Mouse (Mus musculus): ENCODE data around the gene Nup54. TPM values are rescaled to one million over a fixed set of nuclear protein-coding genes. Genes with fewer than 3 reads are reported as not detected.

Nup54 gene
- total RNA-seq, 2 experiments from 2014 or later = 12.0 to 16.2 TPM

DNA sequence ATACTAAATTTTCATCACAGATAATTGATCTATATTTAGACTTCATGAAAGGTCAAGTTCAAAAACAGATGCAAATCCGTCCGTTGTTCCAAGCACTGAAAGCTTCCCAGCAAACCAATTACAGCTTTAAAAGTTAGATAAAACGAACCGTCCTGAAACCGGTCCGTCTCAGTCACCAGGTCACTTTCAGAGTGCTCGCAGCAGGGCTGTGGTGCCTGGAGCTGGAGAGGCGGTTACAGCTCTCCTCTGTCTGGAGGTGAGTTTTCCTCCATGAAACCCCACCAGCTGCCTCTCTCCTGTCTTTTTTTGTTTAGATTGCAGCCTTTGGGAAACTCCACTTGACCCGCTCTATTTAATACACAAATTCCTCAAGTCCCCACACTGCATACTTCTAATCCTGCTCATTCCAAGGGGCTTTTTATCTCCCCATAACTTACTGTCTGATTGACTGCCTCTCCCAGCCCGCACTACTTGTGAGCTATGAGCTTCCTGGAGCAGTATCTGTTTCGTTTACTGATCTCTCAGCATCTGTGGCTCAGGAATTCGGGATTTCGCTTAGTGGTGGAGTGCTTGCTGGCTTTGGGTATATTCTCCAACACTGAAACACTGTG, 58.1 kb downstream of the Nup54 start:
- no peak for DNase-seq

DNA sequence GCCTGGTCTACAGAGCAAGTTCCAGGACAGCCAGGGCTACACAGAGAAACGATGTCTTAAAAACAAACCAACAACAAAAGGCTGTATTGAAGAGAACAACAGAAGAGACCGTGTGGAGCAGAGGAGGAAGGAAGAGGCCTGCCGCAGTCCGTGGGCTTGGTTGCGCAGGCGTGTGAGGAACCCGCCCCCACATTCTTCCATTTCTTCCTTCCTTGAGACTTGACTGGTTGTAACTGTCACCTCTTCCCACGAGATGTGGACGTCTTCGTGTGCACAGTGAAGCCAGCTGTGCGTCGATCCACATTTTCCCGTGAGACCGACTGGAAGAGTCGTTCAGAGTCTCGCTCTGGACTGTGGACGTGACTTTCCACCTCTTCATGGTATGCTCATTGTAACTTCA, 59.7 kb downstream of the Nup54 start:
- DNase-seq = no peak

- DNase-seq = no peak
Measured at GRCm38 (mm10) chr5:92374721-92375142, 60.3 kb downstream of the Nup54 start.

GRCm38 (mm10) chr5:92372605-92373004, 62.4 kb downstream of the Nup54 start:
- DNase-seq = no peak

DNA sequence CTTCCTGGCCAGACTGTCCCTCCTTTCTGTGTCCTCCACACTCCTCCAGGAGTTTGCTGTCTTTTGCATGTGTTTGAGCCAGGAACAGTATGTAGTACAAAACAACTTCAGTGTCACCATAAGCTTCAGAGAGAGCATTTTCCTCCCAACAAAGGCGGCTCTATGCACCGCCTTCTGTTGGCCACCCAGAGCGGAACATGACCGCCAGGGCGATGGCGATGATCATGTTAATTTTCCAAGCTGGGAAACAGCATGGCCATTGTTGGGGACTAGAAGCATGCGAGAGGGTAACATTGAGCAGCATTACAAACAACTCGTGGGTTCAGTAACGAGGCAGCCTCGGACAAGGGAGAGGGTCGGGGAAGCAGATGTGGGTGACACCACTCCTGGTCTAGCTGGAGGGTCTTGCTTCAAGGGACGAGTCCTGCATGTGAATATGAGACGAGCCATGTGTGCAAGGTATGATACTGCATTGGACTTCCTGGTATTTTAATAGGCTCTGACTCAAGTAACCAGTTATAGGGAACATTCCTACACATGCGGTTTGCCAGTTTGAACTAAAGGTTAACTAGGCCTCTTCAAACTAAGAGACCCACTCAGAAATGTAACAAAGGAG, 63.5 kb downstream of the Nup54 start:
- DNase-seq = no peak

DNA sequence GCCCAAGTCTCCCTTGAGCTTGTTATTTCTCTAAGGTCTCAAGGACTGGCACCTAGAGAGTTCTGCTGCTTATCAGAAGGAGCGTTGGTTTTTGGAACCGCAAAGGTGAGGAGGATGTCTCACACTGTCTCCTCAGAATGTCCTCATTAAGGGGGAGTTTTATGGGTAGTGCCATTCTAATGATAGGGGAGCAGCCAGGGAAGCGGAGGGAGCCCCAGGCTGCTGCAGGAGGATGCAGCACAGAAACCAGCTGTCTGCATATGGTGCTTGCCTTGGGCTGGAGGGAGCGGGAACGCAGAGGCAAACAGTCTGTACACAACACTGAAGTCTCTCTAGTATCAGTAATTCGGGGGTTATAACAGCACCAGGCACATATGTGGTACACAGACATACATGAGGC, 64.1 kb downstream of the Nup54 start:
- no peak for DNase-seq

DNA sequence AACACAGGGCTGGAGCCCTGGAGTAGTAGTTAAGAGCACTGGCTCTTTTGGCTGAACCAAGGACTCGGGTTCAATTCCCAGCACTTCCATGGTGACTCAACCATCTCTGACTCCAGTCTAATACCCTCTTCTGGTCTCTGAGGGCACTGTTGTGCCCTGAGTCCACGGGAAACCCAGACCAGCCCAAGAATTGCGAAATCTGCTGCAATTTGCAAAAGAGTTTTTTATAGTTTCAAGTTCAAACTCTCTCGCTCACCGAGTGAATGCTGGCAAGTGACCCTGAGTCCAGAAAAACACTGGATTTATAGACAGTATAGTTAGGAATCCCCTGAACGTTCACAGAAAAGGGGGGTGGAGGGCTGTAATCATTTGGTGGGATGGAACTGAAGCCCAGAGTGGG, 64.6 kb downstream of the Nup54 start:
- DNase-seq = no peak

DNA sequence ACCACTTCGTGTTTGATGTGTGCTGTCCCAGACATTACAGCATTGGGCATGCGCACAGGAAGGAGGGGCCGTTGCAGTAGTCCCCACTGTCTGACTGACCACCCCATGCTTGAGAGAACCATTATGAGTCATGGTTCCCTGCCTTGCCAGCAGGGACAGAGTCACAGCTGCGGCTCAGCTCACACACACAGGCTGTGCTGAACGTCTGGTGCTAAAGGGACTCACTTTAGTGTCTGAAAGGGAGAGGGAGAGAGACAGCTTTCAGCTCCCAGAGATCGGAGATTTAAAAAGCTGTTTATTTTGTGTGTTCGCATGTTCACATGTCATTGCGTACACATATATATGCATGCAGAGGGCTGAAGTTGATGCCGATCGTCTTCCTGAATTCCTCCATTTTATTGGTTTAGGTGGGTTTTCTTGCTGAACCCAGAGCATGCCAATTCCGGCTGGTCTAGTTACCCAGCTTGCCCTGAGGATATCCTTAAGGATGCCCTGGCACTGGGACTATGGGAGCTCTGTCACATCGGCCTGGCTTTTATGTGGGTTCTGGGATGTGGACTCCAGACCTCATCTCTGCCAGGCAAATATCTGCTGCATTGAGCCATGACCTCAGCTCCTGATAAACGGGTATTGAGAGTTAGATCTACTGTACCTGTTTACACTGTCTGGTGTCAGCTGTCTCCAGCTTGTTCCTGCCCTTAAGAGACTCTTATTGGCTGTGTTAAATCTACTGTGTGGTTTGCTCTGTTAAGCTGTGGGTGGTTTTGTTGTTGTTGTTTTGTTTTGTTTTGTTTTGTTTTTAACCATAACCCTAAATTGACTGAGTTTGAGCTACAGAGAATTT, 65.6 kb downstream of the Nup54 start:
- peak; percentile 67 for DNase-seq

GRCm38 (mm10) chr5:92368392-92368791, 66.6 kb downstream of the Nup54 start:
- no peak for DNase-seq

DNA sequence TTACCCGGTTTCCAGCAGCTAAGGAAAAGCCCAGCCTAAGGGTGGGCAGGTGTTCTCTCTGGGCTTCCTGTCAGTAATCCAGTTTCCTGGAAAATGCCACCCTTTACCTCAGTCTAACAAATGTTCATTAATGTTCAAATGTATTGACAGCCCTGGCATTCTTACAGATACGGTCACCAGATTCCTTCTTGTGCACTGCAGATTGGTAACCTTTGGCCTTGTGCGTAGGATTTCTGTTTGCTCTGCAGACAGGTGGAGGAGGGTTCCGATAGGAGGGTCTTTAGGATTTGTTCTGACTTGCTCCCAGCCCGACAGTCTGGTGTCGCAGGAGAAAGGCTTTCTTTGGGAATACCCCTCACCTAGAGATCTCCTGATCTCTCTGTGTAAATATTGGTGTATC, 68.5 kb downstream of the Nup54 start:
- DNase-seq = no peak

Small RNA genes within 50 kb of the gene (microRNA-seq; reads per million reads assigned to microRNA genes)
- 0 reads per million in 2 experiments for gene Mir6415

Other genes starting within 250 kb of the Nup54 start
- gene U90926, start 219.8 kb downstream of the Nup54 start, total RNA-seq (2021) = not detected
- gene Ppef2, start 178.9 kb downstream of the Nup54 start, total RNA-seq (2021) = not detected
- gene Naaa, start 157.0 kb downstream of the Nup54 start, total RNA-seq (2021) = 10 to 100 TPM in 1 of 2 experiments, 1 to 10 TPM in 1; 8.9 to 11.7 TPM
- gene Sdad1, start 124.7 kb downstream of the Nup54 start, total RNA-seq (2021) = 10 to 100 TPM; 20.3 to 20.8 TPM
- gene Cxcl9, start 107.1 kb downstream of the Nup54 start, total RNA-seq (2021) = 1 to 10 TPM; 3.7 to 5.3 TPM
- 100 to 1,000 TPM; 327 to 371 TPM for gene Art3, start 103.4 kb downstream of the Nup54 start, total RNA-seq (2021)
- under 1 TPM in 1 of 2 experiments, not detected in 1; 0.43 TPM for gene Cxcl10, start 86.3 kb downstream of the Nup54 start, total RNA-seq (2021)
- gene Scarb2, start 71.6 kb upstream of the Nup54 start, total RNA-seq (2021) = 10 to 100 TPM; 94.3 to 96.4 TPM
- gene Fam47e, start 119.8 kb upstream of the Nup54 start, total RNA-seq (2021) = not detected
- gene Stbd1, start 167.8 kb upstream of the Nup54 start, total RNA-seq (2021) = 100 to 1,000 TPM; 166 to 171 TPM
- not detected for gene Ccdc158, start 240.1 kb upstream of the Nup54 start, total RNA-seq (2021)
- 1 to 10 TPM; 1.8 to 3.2 TPM for gene Shroom3, start 248.2 kb upstream of the Nup54 start, total RNA-seq (2021)